ENCODE assay signal across 25 mouse cellular contexts in genomic region chr13:54075416-54075815, GRCm38 (mm10). TPM values are rescaled to one million over a fixed set of nuclear protein-coding genes. Genes with fewer than 3 reads are reported as not detected.
DNase-seq lines count a peak whose midpoint lies in the region; ATAC-seq and TF ChIP-seq lines count a peak whose summit lies in the region.
"Had no signal": no experiment of that assay in that cellular context is flagged by ENCODE, and none has a peak within 500 bp of the region (broad histone marks: within the 10 kb centered on the region; RNA-seq: fewer than 3 reads in every experiment).

No protein-coding gene starts in this region.

- H3K4me3 ChIP-seq in liver, adult 2 months (ENCODE audit: insufficient read depth, low read depth, low read length): no peak overlapping the region
- no peak overlapping the region for H3K4me3 ChIP-seq in liver, embryonic 12.5 days
- no peak overlapping the region for H3K4me3 ChIP-seq in forebrain, embryonic 16.5 days (replicated peaks; ENCODE audit: low read length)
- H3K4me3 ChIP-seq: forebrain, embryonic 10.5 days; neural tube, embryonic 15.5 days had no signal

- H3K4me2 ChIP-seq in liver, embryonic 12.5 days: no peak overlapping the region
- H3K4me2 ChIP-seq in forebrain, embryonic 16.5 days (ENCODE audit: low read length): no peak overlapping the region
- H3K4me2 ChIP-seq: hindbrain, embryonic 14.5 days; neural tube, embryonic 15.5 days had no signal

- no peak for TF ChIP-seq CTCF in liver, adult 2 months (IDR thresholded peaks at IDR 0.05; ENCODE audit: low read depth, low read length)

- H3K4me1 ChIP-seq in liver, adult 2 months (ENCODE audit: control insufficient read depth, insufficient read depth, low read length): peaks cover 46% of the 10 kb centered on the region
- H3K4me1 ChIP-seq in liver, embryonic 12.5 days: peaks cover 72% of the 10 kb centered on the region
- H3K4me1 ChIP-seq in forebrain, embryonic 16.5 days (replicated peaks; ENCODE audit: control insufficient read depth, insufficient read depth, low read length): peaks cover 19% of the 10 kb centered on the region

- peak; percentile 69 for DNase-seq in liver, adult 2 months (ENCODE audit: extremely low read depth, low read depth, low spot score)
- DNase-seq in MEL-GATA-1-ER (ENCODE audit: extremely low read depth, low read depth): peak; percentile 26
- DNase-seq in induced T-regulatory cell, adult 2 months (ENCODE audit: low read depth): peak; percentile 43
- DNase-seq in cerebellum, adult 11 months: no peak
- no peak for DNase-seq in right cerebral cortex, postnatal 14 days
- DNase-seq: cerebellum, adult 11-12 months; cerebellum, postnatal 36 days; gastrocnemius, postnatal 10 days; heart, adult 18-20 months; heart, postnatal 36 days; layer of hippocampus, postnatal 36 days; lung, embryonic 14.5 days; lung, postnatal 36 days; right cerebral cortex, postnatal 25 days; thymus, postnatal 14 days had no signal

- no peaks in the 10 kb centered on the region for H3K27me3 ChIP-seq in liver, adult 2 months (ENCODE audit: control insufficient read depth, insufficient read depth, low read length)
- H3K27me3 ChIP-seq in liver, embryonic 12.5 days (replicated peaks): no peaks in the 10 kb centered on the region
- H3K27me3 ChIP-seq in forebrain, embryonic 16.5 days (replicated peaks; ENCODE audit: control insufficient read depth, insufficient read depth, low read length): no peaks in the 10 kb centered on the region
- H3K27me3 ChIP-seq: neural tube, embryonic 15.5 days had no signal

- H3K27ac ChIP-seq in liver, adult 2 months (replicated peaks; ENCODE audit: insufficient read depth, low read depth, low read length): peak overlapping the region; percentile 73
- H3K27ac ChIP-seq in liver, embryonic 12.5 days: no peak overlapping the region
- no peak overlapping the region for H3K27ac ChIP-seq in forebrain, embryonic 16.5 days (ENCODE audit: low read length)
- H3K27ac ChIP-seq: forebrain, embryonic 10.5 days; hindbrain, embryonic 14.5 days; neural tube, embryonic 15.5 days had no signal

- H3K9me3 ChIP-seq in liver, embryonic 12.5 days (replicated peaks): no peaks in the 10 kb centered on the region
- H3K9me3 ChIP-seq in forebrain, embryonic 16.5 days (ENCODE audit: control insufficient read depth, low read length): no peaks in the 10 kb centered on the region
- H3K9me3 ChIP-seq: forebrain, embryonic 10.5 days; neural tube, embryonic 15.5 days had no signal

- H3K79me2 ChIP-seq in liver, adult 2 months (ENCODE audit: control insufficient read depth, insufficient read depth, low read length): peaks cover 22% of the 10 kb centered on the region; the same call in 1 of the 2 replicates

- H3K36me3 ChIP-seq in liver, adult 2 months (ENCODE audit: control insufficient read depth, insufficient read depth, low read length): no peaks in the 10 kb centered on the region
- H3K36me3 ChIP-seq in liver, embryonic 12.5 days: peaks cover 33% of the 10 kb centered on the region
- no peaks in the 10 kb centered on the region for H3K36me3 ChIP-seq in forebrain, embryonic 16.5 days (ENCODE audit: control insufficient read depth, insufficient read depth)
- H3K36me3 ChIP-seq: neural tube, embryonic 15.5 days had no signal

- WGBS in liver, adult 2 months: 80% methylated on average over 2 of the region's 2 CpGs
- 68% methylated on average over 2 of the region's 2 CpGs for WGBS in liver, embryonic 12.5 days (ENCODE audit: insufficient replicate concordance)
- 90% methylated on average over 2 of the region's 2 CpGs for WGBS in forebrain, embryonic 16.5 days

- no peak for ATAC-seq in liver, embryonic 12.5 days
- ATAC-seq in forebrain, embryonic 16.5 days: no peak
- ATAC-seq: intestine, embryonic 16.5 days; midbrain, embryonic 16.5 days had no signal

- no peak for TF ChIP-seq POLR2A in liver, adult 2 months (IDR thresholded peaks at IDR 0.05; ENCODE audit: extremely low read depth, insufficient read depth, low read length)

- H3K9ac ChIP-seq in liver, adult 2 months (ENCODE audit: low read depth, low read length): no peak overlapping the region
- no peak overlapping the region for H3K9ac ChIP-seq in liver, embryonic 12.5 days
- no peak overlapping the region for H3K9ac ChIP-seq in forebrain, embryonic 16.5 days (replicated peaks; ENCODE audit: low read depth, low read length)
- H3K9ac ChIP-seq: hindbrain, embryonic 14.5 days; lung, embryonic 14.5 days; neural tube, embryonic 15.5 days had no signal

RNA-seq across cellular contexts. Expression of gene Sfxn1, which starts 3.7 kb away (rescaled TPM):
- total RNA-seq in liver, adult 2 months (2014; rRNA removed): 63.2 and 77.3 TPM in 2 replicates
- 26.2 and 38.2 TPM in 2 replicates for polyA plus RNA-seq in liver, adult 2 months (2012; rRNA removed)
- 87.9 and 89.1 TPM in 2 replicates for polyA plus RNA-seq in liver, embryonic 12.5 days (2016; fragmentation: Nextera tagmentation; extraction: Ambion mirVana)
- polyA plus RNA-seq in forebrain, embryonic 16.5 days (2015; fragmentation: Nextera tagmentation; extraction: Ambion mirVana): 77.9 and 86.6 TPM in 2 replicates

RNA-seq across cellular contexts. Expression of gene Drd1, which starts 19.9 kb away (rescaled TPM):
- not detected in 2 replicates for total RNA-seq in liver, adult 2 months (2014; rRNA removed)
- polyA plus RNA-seq in liver, adult 2 months (2012; rRNA removed): not detected in 2 replicates
- not detected in 2 replicates for polyA plus RNA-seq in liver, embryonic 12.5 days (2016; fragmentation: Nextera tagmentation; extraction: Ambion mirVana)
- polyA plus RNA-seq in forebrain, embryonic 16.5 days (2015; fragmentation: Nextera tagmentation; extraction: Ambion mirVana): 15.0 and 16.8 TPM in 2 replicates
- total RNA-seq: adrenal gland, adult 18-20 months; megakaryocyte-erythroid progenitor cell, adult 5-6 weeks had no signal
- polyA plus RNA-seq: forebrain, embryonic 10.5 days; heart, embryonic 14.5 days had no signal

Comparison
In these comparisons a context has a peak if more than half of its experiments do, and no peak if none do; other contexts are left out.
1. DNase-seq: peak in liver, adult 2 months (single experiment), MEL-GATA-1-ER (single experiment) and induced T-regulatory cell, adult 2 months (single experiment); none in cerebellum, adult 11 months (single experiment) and right cerebral cortex, postnatal 14 days (single experiment).
2. RNA of gene Drd1, which starts 19.9 kb away (polyA plus RNA-seq): 15.0 to 16.8 TPM in forebrain, embryonic 16.5 days; not detected in liver, embryonic 12.5 days and not detected in liver, adult 2 months; every median in the first group is over 10 times any median in the second.